Mouse (Mus musculus) limb, embryonic 11.5 days (tissue): ENCODE data around the gene Gm7168. TPM values are rescaled to one million over a fixed set of nuclear protein-coding genes. Genes with fewer than 3 reads are reported as not detected.

ENCODE experiments used
- polyA plus RNA-seq: library from polyadenylated mRNA; unstranded; fragments of >200 nt; fragmentation: Nextera tagmentation; extraction: Ambion mirVana; gene quantifications from 2 replicates; pipeline ENCODE4 v1.2.1, GENCODE M21; 2014

Gene Gm7168
- polyA plus RNA-seq, 1 experiment from 2014 or later, result not detected

Other genes with a start within 250 kb of the Gm7168 start
- gene Afdn, start 187.8 kb upstream of the Gm7168 start, polyA plus RNA-seq, result 71.8 and 73.7 TPM in 2 replicates
- gene Tcte2, start 186.5 kb upstream of the Gm7168 start, polyA plus RNA-seq, result 4.1 and 4.5 TPM in 2 replicates
- gene Gm7356, start 55.3 kb downstream of the Gm7168 start, polyA plus RNA-seq, result not detected in 2 replicates
- gene Gm7358, start 111.2 kb downstream of the Gm7168 start, polyA plus RNA-seq, result not detected in 2 replicates